Mouse (Mus musculus) liver, embryonic 14.5 days (tissue): ENCODE measurements at regions not wholly inside any gene's neighbourhood (a gene's known extent, or its start where the extent isn't known, plus 50 kb on each side); places are given as distances from the start of the nearest gene placed in this dataset.

ENCODE experiments used
- ATAC-seq: fragments of 200-750 bp; cut with Nextera tagmentation; 2 replicates; pipeline ENCODE4 v1.8.0; 2017; ENCODE audit warnings: moderate number of reproducible peaks, mild to moderate bottlenecking, moderate library complexity; ENCODE audit not compliant: insufficient read depth
- DNase-seq, 3 experiments: peaks; one replicate each; pipeline ENCODE4 v3.0.0-alpha.2; 2012 to 2013; ENCODE audit warnings: low read depth in 3 of 3, low spot score in 3 of 3
- H3K27ac ChIP-seq: fragments of 300-500 bp; sonication (generic); 2 replicates; pipeline ENCODE4 v1.5.1; 2014; ENCODE audit warnings: moderate library complexity, mild to moderate bottlenecking, control low read depth, inconsistent platforms
- H3K27me3 ChIP-seq: fragments of 300-500 bp; sonication (generic); 2 replicates; pipeline ENCODE4 v1.6.1; 2014; ENCODE audit warnings: mild to moderate bottlenecking, low read length, moderate library complexity; ENCODE audit not compliant: control insufficient read depth, insufficient read depth
- H3K36me3 ChIP-seq: fragments of 300-500 bp; sonication (generic); replicated peaks from 2 replicates; pipeline ENCODE4 v1.6.1; 2014; ENCODE audit warnings: low read depth; ENCODE audit not compliant: control insufficient read depth, insufficient read depth
- H3K4me1 ChIP-seq, 2 experiments: fragments of 200-500 bp in 1 of 2; fragments of 300-500 bp in 1 of 2; sonication (generic) in 1 of 2; replicated peaks; 2 replicates each; pipeline ENCODE4 v1.6.1; 2012 to 2014; ENCODE audit warnings: antibody characterized with exemption in 1 of 2, inconsistent platforms in 1 of 2, low read length in 1 of 2; ENCODE audit not compliant: control insufficient read depth in 2 of 2, insufficient read depth in 2 of 2
- H3K4me2 ChIP-seq: fragments of 300-500 bp; sonication (generic); 2 replicates; pipeline ENCODE4 v1.6.1; 2014; ENCODE audit warnings: low read depth, mild to moderate bottlenecking, control low read depth, moderate library complexity
- H3K4me3 ChIP-seq, 2 experiments: fragments of 200-500 bp in 1 of 2; fragments of 300-500 bp in 1 of 2; sonication (generic) in 1 of 2; 2 replicates each; pipeline ENCODE4 v1.5.1; 2012 to 2014; ENCODE audit warnings: low read depth in 2 of 2, low read length in 2 of 2, mild to moderate bottlenecking in 2 of 2, control low read depth in 1 of 2, inconsistent platforms in 1 of 2, moderate library complexity in 1 of 2; ENCODE audit not compliant: insufficient read depth in 1 of 2
- H3K9ac ChIP-seq: fragments of 300-500 bp; sonication (generic); replicated peaks from 2 replicates; pipeline ENCODE4 v1.6.1; 2014; ENCODE audit warnings: mild to moderate bottlenecking, control low read depth, moderate library complexity
- H3K9me3 ChIP-seq: fragments of 300-500 bp; sonication (generic); 2 replicates; pipeline ENCODE4 v1.6.1; 2016; ENCODE audit warnings: low read length, mixed read lengths; ENCODE audit not compliant: control insufficient read depth
- CTCF ChIP-seq: IDR thresholded peaks from 2 replicates; pipeline ENCODE4 v1.5.1; 2016; ENCODE audit warnings: antibody characterized with exemption, low read depth, control low read depth
- EP300 ChIP-seq: IDR thresholded peaks from 2 replicates; pipeline ENCODE4 v1.6.1; 2016; ENCODE audit warnings: antibody characterized with exemption, low read depth
- WGBS: fragments of 180-500 bp; shearing (Covaris S2); extraction: QIAGEN DNeasy Blood & Tissue Kit; methylation state at CpG from one replicate; pipeline ENCODE4 v1.1.7; 2014; ENCODE audit not compliant: insufficient replicate concordance; 5-methylcytosine and 5-hydroxymethylcytosine counted together

DNA sequence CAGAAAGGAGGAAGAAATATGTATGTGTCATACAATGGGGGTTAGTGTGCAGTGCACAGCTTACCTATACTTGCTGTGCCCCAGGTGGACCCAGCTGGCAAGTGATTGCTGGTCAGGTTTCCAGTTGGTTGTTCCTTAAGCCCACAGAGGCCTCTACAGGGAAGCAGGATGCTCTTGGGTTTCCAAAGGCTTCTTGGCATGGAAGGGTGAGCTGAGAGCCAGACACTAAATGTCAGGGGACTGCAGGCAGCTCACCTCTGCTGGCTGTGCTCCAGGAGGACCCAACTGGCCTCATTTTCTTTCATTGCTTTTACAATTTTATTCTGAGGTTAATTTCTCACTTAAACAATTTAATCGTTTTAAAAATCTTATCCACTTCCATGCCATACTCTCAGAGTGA, 108.1 kb downstream of the Gm10184 start:
- no peak overlapping the region for H3K9ac ChIP-seq
- 39% methylated on average over 1 of the region's 1 CpGs for WGBS
- TF ChIP-seq EP300 (no peak), CTCF (no peak)
- no peaks in the 10 kb centered on the region for H3K9me3 ChIP-seq
- H3K27me3 ChIP-seq: no peaks in the 10 kb centered on the region
- no peak overlapping the region for H3K4me3 ChIP-seq
- ATAC-seq (no peak), DNase-seq (no peak)
- H3K4me1 ChIP-seq: no peaks in the 10 kb centered on the region
- no peak overlapping the region for H3K4me2 ChIP-seq
- no peaks in the 10 kb centered on the region for H3K36me3 ChIP-seq
- H3K27ac ChIP-seq: no peak overlapping the region

DNA sequence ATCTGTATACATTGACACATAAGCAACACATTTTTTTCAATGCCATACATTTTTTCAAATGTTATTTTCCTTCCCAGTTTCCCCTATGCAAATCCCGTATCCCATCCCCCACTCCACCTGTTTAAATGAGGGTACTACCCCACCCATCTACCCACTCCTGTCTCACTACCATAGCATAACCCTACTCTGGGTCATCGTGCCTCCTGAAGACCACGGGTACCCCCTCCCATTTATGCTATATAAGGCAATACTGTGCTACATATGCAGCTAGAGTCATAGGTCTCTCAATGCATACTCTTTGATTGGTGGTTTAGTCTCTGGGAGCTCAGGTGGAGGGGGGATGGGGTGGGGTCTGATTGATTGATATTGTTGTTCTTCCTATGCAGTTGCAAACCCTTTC, 132.7 kb downstream of the Gm10184 start:
- no peaks in the 10 kb centered on the region for H3K27me3 ChIP-seq
- WGBS: 55% methylated on average over 3 of the region's 3 CpGs

DNA sequence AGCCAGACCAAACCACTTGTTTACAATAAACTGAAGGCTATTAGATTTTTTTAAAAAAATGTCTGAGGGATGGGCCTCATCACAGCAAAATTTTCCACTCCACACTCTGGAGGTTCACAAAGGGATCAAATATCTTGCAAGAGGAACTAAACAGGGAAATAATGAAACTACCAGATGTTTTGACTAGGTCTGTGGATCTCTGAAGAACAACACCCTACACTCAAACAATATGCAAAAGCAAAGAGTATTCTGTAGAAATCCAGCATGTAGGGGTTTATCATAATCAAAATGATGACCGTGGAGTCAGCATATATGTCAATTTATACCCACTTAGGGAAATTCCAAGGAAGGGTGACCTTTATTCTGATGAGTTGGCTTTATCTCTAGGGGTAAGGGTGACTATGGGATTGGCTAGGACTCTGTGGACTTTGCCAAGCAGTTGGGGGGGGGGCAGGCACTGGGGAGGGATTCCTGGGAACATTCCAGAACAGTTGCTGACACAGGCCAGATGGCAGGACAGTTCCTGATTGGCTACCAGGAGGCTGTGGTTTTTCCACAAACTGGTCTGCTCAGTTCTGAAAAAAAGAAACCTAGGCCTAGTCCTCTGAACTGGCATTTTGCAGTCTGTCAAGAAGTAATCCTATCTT, 143.9 kb downstream of the Gm10184 start:
- H3K4me1 ChIP-seq: no peaks in the 10 kb centered on the region
- no peak overlapping the region for H3K4me3 ChIP-seq
- no peak for TF ChIP-seq EP300
- TF ChIP-seq CTCF: no peak
- H3K36me3 ChIP-seq: no peaks in the 10 kb centered on the region
- H3K9me3 ChIP-seq: no peaks in the 10 kb centered on the region
- H3K27ac ChIP-seq: no peak overlapping the region
- H3K4me2 ChIP-seq: no peak overlapping the region
- no peaks in the 10 kb centered on the region for H3K27me3 ChIP-seq
- ATAC-seq (no peak), DNase-seq (no peak)
- H3K9ac ChIP-seq: no peak overlapping the region
- WGBS: 41% methylated on average over 1 of the region's 1 CpGs

More for the DNA sequence above, 132.7 kb downstream of the Gm10184 start:
- Histone ChIP-seq H3K36me3 (no peaks in the 10 kb centered on the region), H3K9ac (no peak overlapping the region), H3K4me1 (no peaks in the 10 kb centered on the region), H3K9me3 (no peaks in the 10 kb centered on the region), H3K27ac (no peak overlapping the region), H3K4me3 (no peak overlapping the region), H3K4me2 (no peak overlapping the region)
- no peak for DNase-seq
- no peak for ATAC-seq
- TF ChIP-seq CTCF (no peak), EP300 (no peak)

DNA sequence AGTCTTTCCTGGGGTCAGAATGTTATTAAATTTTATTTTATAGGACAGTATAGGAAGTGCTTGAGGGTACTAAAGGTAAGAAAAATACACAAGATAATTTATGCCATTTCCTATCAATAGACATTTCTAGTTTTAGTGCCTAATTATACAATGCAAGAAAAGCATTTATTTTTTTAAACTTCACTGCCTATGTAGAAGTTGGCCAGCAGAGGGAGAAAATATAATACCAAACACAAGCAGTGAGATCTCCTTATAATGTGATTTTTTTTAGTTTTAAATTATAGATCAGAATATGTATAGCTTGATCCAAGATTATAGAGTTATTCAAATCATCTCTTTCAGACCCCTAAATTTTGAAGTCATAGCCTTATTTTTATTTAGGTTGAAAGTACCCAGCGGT, 172.8 kb downstream of the Gm10184 start:
- WGBS: 69% methylated on average over 1 of the region's 1 CpGs
- H3K9ac ChIP-seq: no peak overlapping the region
- DNase-seq: no peak
- no peak overlapping the region for H3K4me2 ChIP-seq
- TF ChIP-seq EP300 (no peak), CTCF (no peak)
- H3K27ac ChIP-seq: no peak overlapping the region
- H3K36me3 ChIP-seq: no peaks in the 10 kb centered on the region
- H3K27me3 ChIP-seq: no peaks in the 10 kb centered on the region
- no peak overlapping the region for H3K4me3 ChIP-seq
- no peak for ATAC-seq
- H3K9me3 ChIP-seq: no peaks in the 10 kb centered on the region
- no peaks in the 10 kb centered on the region for H3K4me1 ChIP-seq

DNA sequence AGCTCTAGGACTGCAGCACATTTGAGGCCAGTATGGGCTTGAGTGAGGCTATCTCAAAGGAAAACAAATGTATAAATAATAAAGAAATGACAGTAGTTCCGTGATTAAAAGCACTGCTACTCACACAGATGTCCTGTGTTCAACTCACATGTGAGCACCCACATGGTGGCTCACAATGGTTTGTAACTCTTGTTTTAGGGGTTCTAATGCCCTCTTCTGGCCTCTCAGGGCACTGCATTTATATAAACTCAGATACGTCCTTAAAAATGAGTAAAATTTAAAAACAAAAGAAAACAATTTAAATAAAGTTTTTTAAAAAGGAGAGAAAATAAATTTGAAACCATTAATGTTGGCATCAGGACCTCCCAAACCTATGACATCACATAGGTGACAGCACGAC, 184.7 kb downstream of the Gm10184 start:
- Histone ChIP-seq H3K9me3 (no peaks in the 10 kb centered on the region), H3K27ac (no peak overlapping the region), H3K36me3 (no peaks in the 10 kb centered on the region), H3K27me3 (no peaks in the 10 kb centered on the region), H3K4me1 (no peaks in the 10 kb centered on the region), H3K4me2 (no peak overlapping the region), H3K4me3 (no peak overlapping the region), H3K9ac (no peak overlapping the region)
- 42% methylated on average over 3 of the region's 3 CpGs for WGBS
- DNase-seq (no peak), ATAC-seq (no peak)
- peak; percentile 8; the same call in 1 of the 2 replicates for TF ChIP-seq CTCF
- no peak for TF ChIP-seq EP300
